Mouse (Mus musculus) neural tube, embryonic 11.5 days (tissue): ENCODE data around the gene Pisd. TPM values are rescaled to one million over a fixed set of nuclear protein-coding genes. Genes with fewer than 3 reads are reported as not detected.
"Not testable (repeated sequence)": the region's sequence is repeated elsewhere in the genome, so short reads cannot be mapped to it uniquely, and the experiment has no call there.

Experiments used
- ATAC-seq: fragments of 200-750 bp; cut with Nextera tagmentation; 2 replicates; pipeline ENCODE4 v1.8.0; 2017; ENCODE audit warnings: moderate number of reproducible peaks, mild to moderate bottlenecking, moderate TSS enrichment, moderate library complexity; ENCODE audit not compliant: insufficient read depth, low FRiP score, low TSS enrichment
- DNase-seq: peaks from one replicate; pipeline ENCODE4 v3.0.0-alpha.2; 2015; ENCODE audit warnings: low spot score
- H3K27ac ChIP-seq: fragments of 300-500 bp; sonication (generic); 2 replicates; pipeline ENCODE4 v1.5.1; 2014; ENCODE audit warnings: low read depth, mild to moderate bottlenecking, low read length
- H3K27me3 ChIP-seq: fragments of 300-500 bp; sonication (generic); 2 replicates; pipeline ENCODE4 v1.6.1; 2014; ENCODE audit warnings: mild to moderate bottlenecking, low read length, mixed read lengths; ENCODE audit not compliant: control insufficient read depth, insufficient read depth
- H3K36me3 ChIP-seq: fragments of 300-500 bp; sonication (generic); 2 replicates; pipeline ENCODE4 v1.6.1; 2014; ENCODE audit warnings: mild to moderate bottlenecking, low read length, moderate library complexity, mixed read lengths; ENCODE audit not compliant: control insufficient read depth, insufficient read depth
- H3K4me1 ChIP-seq: fragments of 300-500 bp; sonication (generic); 2 replicates; pipeline ENCODE4 v1.6.1; 2014; ENCODE audit warnings: low read length, mixed read lengths; ENCODE audit not compliant: control insufficient read depth, insufficient read depth
- H3K4me2 ChIP-seq: fragments of 300-500 bp; sonication (generic); 2 replicates; pipeline ENCODE4 v1.6.1; 2014; ENCODE audit warnings: low read depth, mild to moderate bottlenecking, moderate library complexity
- H3K4me3 ChIP-seq: fragments of 300-500 bp; sonication (generic); 2 replicates; pipeline ENCODE4 v1.5.1; 2014; ENCODE audit warnings: low read depth, low read length
- H3K9ac ChIP-seq: fragments of 300-500 bp; sonication (generic); 2 replicates; pipeline ENCODE4 v1.6.1; 2014; ENCODE audit warnings: mild to moderate bottlenecking, low read length
- H3K9me3 ChIP-seq: fragments of 300-500 bp; sonication (generic); 2 replicates; pipeline ENCODE4 v1.6.1; 2016; ENCODE audit warnings: low read length; ENCODE audit not compliant: control insufficient read depth
- WGBS: fragments of 180-500 bp; shearing (Covaris S2); extraction: QIAGEN DNeasy Blood & Tissue Kit; methylation state at CpG from one replicate; pipeline ENCODE4 v1.1.7; 2014; 5-methylcytosine and 5-hydroxymethylcytosine counted together
- polyA plus RNA-seq: library from polyadenylated mRNA; unstranded; fragments of >200 nt; fragmentation: Nextera tagmentation; extraction: Ambion mirVana; gene quantifications from 2 replicates; pipeline ENCODE4 v1.2.1, GENCODE M21; 2014

Gene Pisd
- polyA plus RNA-seq, 1 experiment from 2014 or later, result 78.3 TPM

- Histone ChIP-seq H3K9me3 (no peaks in the 10 kb centered on the region), H3K9ac (no peak overlapping the region), H3K4me1 (peaks cover 5% of the 10 kb centered on the region), H3K27me3 (no peaks in the 10 kb centered on the region), H3K4me3 (no peak overlapping the region), H3K4me2 (no peak overlapping the region), H3K27ac (no peak overlapping the region), H3K36me3 (no peaks in the 10 kb centered on the region)
- 97% methylated on average over 5 of the region's 5 CpGs for WGBS
- ATAC-seq (no peak), DNase-seq (no peak)
These were observed 3.9 kb downstream of the Pisd start for GRCm38 (mm10) chr5:32781596-32781995.

GRCm38 (mm10) chr5:32778168-32778567 lies 7.3 kb downstream of the Pisd start:
- Histone ChIP-seq H3K4me3 (no peak overlapping the region), H3K36me3 (no peaks in the 10 kb centered on the region), H3K4me2 (no peak overlapping the region), H3K4me1 (no peaks in the 10 kb centered on the region), H3K9me3 (no peaks in the 10 kb centered on the region), H3K27me3 (no peaks in the 10 kb centered on the region), H3K27ac (no peak overlapping the region), H3K9ac (no peak overlapping the region)
- no peak for DNase-seq
- 87% methylated on average over 3 of the region's 3 CpGs for WGBS
- no peak for ATAC-seq

- no peak overlapping the region for H3K4me3 ChIP-seq
- ATAC-seq (no peak), DNase-seq (no peak)
- no peaks in the 10 kb centered on the region for H3K4me1 ChIP-seq
- H3K27me3 ChIP-seq, result no peaks in the 10 kb centered on the region
- 88% methylated on average over 2 of the region's 2 CpGs for WGBS
- H3K4me2 ChIP-seq, result no peak overlapping the region
- H3K36me3 ChIP-seq, result no peaks in the 10 kb centered on the region
- H3K27ac ChIP-seq, result no peak overlapping the region
- no peak overlapping the region for H3K9ac ChIP-seq
- H3K9me3 ChIP-seq, result no peaks in the 10 kb centered on the region
These were observed 13.1 kb downstream of the Pisd start for GRCm38 (mm10) chr5:32772361-32772760.

- H3K27ac ChIP-seq, result no peak overlapping the region
- H3K4me1 ChIP-seq, result no peaks in the 10 kb centered on the region
- WGBS, result 95% methylated on average over 4 of the region's 4 CpGs
- DNase-seq (no peak), ATAC-seq (no peak)
- H3K4me3 ChIP-seq, result no peak overlapping the region
- H3K27me3 ChIP-seq, result no peaks in the 10 kb centered on the region
- no peaks in the 10 kb centered on the region for H3K36me3 ChIP-seq
- no peak overlapping the region for H3K4me2 ChIP-seq
- no peak overlapping the region for H3K9ac ChIP-seq
- H3K9me3 ChIP-seq, result no peaks in the 10 kb centered on the region
These were observed 17.6 kb downstream of the Pisd start for GRCm38 (mm10) chr5:32767636-32768373.

GRCm38 (mm10) chr5:32767004-32767403 lies 18.4 kb downstream of the Pisd start:
- 98% methylated on average over 3 of the region's 3 CpGs for WGBS
- ATAC-seq (no peak), DNase-seq (no peak)
- Histone ChIP-seq H3K4me2 (no peak overlapping the region), H3K4me3 (no peak overlapping the region), H3K4me1 (no peaks in the 10 kb centered on the region), H3K27ac (no peak overlapping the region), H3K9ac (no peak overlapping the region), H3K9me3 (no peaks in the 10 kb centered on the region), H3K36me3 (no peaks in the 10 kb centered on the region), H3K27me3 (no peaks in the 10 kb centered on the region)

GRCm38 (mm10) chr5:32761566-32762140 lies 23.8 kb downstream of the Pisd start:
- no peaks in the 10 kb centered on the region for H3K4me1 ChIP-seq
- WGBS, result 91% methylated on average over 5 of the region's 5 CpGs

GRCm38 (mm10) chr5:32760787-32761186 lies 24.7 kb downstream of the Pisd start:
- Histone ChIP-seq H3K27me3 (no peaks in the 10 kb centered on the region), H3K9ac (no peak overlapping the region), H3K27ac (no peak overlapping the region), H3K36me3 (no peaks in the 10 kb centered on the region), H3K4me3 (no peak overlapping the region), H3K4me2 (no peak overlapping the region), H3K9me3 (no peaks in the 10 kb centered on the region), H3K4me1 (no peaks in the 10 kb centered on the region)
- ATAC-seq (no peak), DNase-seq (no peak)
- 85% methylated on average over 3 of the region's 3 CpGs for WGBS

More at GRCm38 (mm10) chr5:32761566-32762140, 23.8 kb downstream of the Pisd start:
- Histone ChIP-seq H3K9me3 (no peaks in the 10 kb centered on the region), H3K4me2 (no peak overlapping the region), H3K36me3 (no peaks in the 10 kb centered on the region), H3K27me3 (no peaks in the 10 kb centered on the region), H3K9ac (no peak overlapping the region), H3K4me3 (no peak overlapping the region), H3K27ac (no peak overlapping the region)
- DNase-seq (no peak), ATAC-seq (no peak)

- H3K27ac ChIP-seq, H3K4me3 ChIP-seq, H3K9ac ChIP-seq, H3K4me2 ChIP-seq, H3K36me3 ChIP-seq, H3K9me3 ChIP-seq, H3K27me3 ChIP-seq, ATAC-seq, DNase-seq, H3K4me1 ChIP-seq: not testable (repeated sequence)
- 95% methylated on average over 16 of the region's 18 CpGs for WGBS
These were observed 25.1 kb downstream of the Pisd start for GRCm38 (mm10) chr5:32760352-32760751.

- Histone ChIP-seq H3K4me3 (no peak overlapping the region), H3K4me2 (no peak overlapping the region), H3K27me3 (no peaks in the 10 kb centered on the region), H3K36me3 (no peaks in the 10 kb centered on the region), H3K9ac (no peak overlapping the region), H3K27ac (no peak overlapping the region), H3K4me1 (no peaks in the 10 kb centered on the region), H3K9me3 (no peaks in the 10 kb centered on the region)
- DNase-seq (no peak), ATAC-seq (no peak)
- 82% methylated on average over 2 of the region's 2 CpGs for WGBS
These were observed 25.8 kb downstream of the Pisd start for GRCm38 (mm10) chr5:32759662-32760061.
